Mouse (Mus musculus) heart, adult 2 months (tissue): ENCODE measurements around the gene Ccdc177. TPM values are rescaled to one million over a fixed set of nuclear protein-coding genes. Genes with fewer than 3 reads are reported as not detected.
"Not testable (repeated sequence)": the region's sequence is repeated elsewhere in the genome, so short reads cannot be mapped to it uniquely, and the experiment has no call there.

Experiments
- DNase-seq, 2 experiments: peaks; one replicate each; pipeline ENCODE4 v3.0.0; 2021
- H3K27ac ChIP-seq: fragments of 200-600 bp; 2 replicates; pipeline ENCODE4 v1.8.1; 2022
- H3K27me3 ChIP-seq: fragments of 200-500 bp; 2 replicates; pipeline ENCODE4 v1.6.1; 2012; ENCODE audit warnings: mild to moderate bottlenecking, low read length, inconsistent platforms, mixed read lengths; ENCODE audit not compliant: control insufficient read depth, insufficient read depth
- H3K36me3 ChIP-seq: fragments of 200-500 bp; 2 replicates; pipeline ENCODE4 v1.6.1; 2012; ENCODE audit warnings: low read length, inconsistent platforms; ENCODE audit not compliant: control insufficient read depth, insufficient read depth
- H3K4me1 ChIP-seq: fragments of 200-500 bp; 2 replicates; pipeline ENCODE4 v1.6.1; 2011; ENCODE audit warnings: low read length; ENCODE audit not compliant: control insufficient read depth, insufficient read depth
- H3K4me3 ChIP-seq: fragments of 200-600 bp; 2 replicates; pipeline ENCODE4 v1.8.1; 2022
- H3K79me2 ChIP-seq: fragments of 200-500 bp; replicated peaks from 2 replicates; pipeline ENCODE4 v1.6.1; 2012; ENCODE audit warnings: mild to moderate bottlenecking, inconsistent platforms, low read length, moderate library complexity, mixed read lengths; ENCODE audit not compliant: control insufficient read depth, insufficient read depth
- H3K9ac ChIP-seq: fragments of 200-500 bp; 2 replicates; pipeline ENCODE4 v1.6.1; 2012; ENCODE audit warnings: low read depth, mild to moderate bottlenecking, control low read depth, inconsistent platforms, low read length, mixed read lengths
- CTCF ChIP-seq: fragments of 200-600 bp; IDR thresholded peaks from 2 replicates; pipeline ENCODE4 v1.8.1; 2022; ENCODE audit warnings: antibody characterized with exemption, mild to moderate bottlenecking, moderate library complexity
- EP300 ChIP-seq: fragments of 200-500 bp; IDR thresholded peaks from 2 replicates; pipeline ENCODE4 v1.6.1; 2011; ENCODE audit warnings: low read depth, low read length, control low read depth; ENCODE audit not compliant: insufficient read depth
- POLR2A ChIP-seq: fragments of 200-500 bp; IDR thresholded peaks from 2 replicates; pipeline ENCODE4 v1.6.1; 2011; ENCODE audit warnings: mild to moderate bottlenecking, low read depth, low read length, control low read depth; ENCODE audit not compliant: insufficient read depth
- WGBS: fragments of 180-500 bp; shearing (Covaris S2); methylation state at CpG from one replicate; pipeline ENCODE4 v1.1.7; 2018; 5-methylcytosine and 5-hydroxymethylcytosine counted together
- intact Hi-C: fragments of 180-260 bp; cut with DNase I; formaldehyde crosslinking; loops from one replicate; pipeline ENCODE4 v1.15.1; 2025
- polyA plus RNA-seq: library from polyadenylated mRNA; depleted of rRNA; stranded (reverse); fragments of >200 nt; gene quantifications from 2 replicates; pipeline ENCODE4 v1.2.3, GENCODE M21; 2012
- total RNA-seq, 2 experiments: library from RNA; stranded (reverse); gene quantifications; 2 replicates each; pipeline ENCODE4 v1.2.3; 2021

The Ccdc177 gene
- total and polyA plus RNA-seq, 3 experiments, result 0.05 TPM; not detected in 2

- H3K4me1 ChIP-seq, result peaks cover 17% of the 10 kb centered on the region
- H3K4me3 ChIP-seq, result peak overlapping the region; percentile 73
- DNase-seq, result peak in 1 of 2 experiments; percentile 27
- TF ChIP-seq EP300 (no peak), CTCF (peak; percentile 59), POLR2A (no peak)
- H3K36me3 ChIP-seq, result peaks cover 30% of the 10 kb centered on the region
- peak overlapping the region; percentile 100 for H3K9ac ChIP-seq
- peaks cover 3% of the 10 kb centered on the region; the same call in 1 of the 2 replicates for H3K79me2 ChIP-seq
- intact Hi-C loops, result loop anchor here (2.0 to 5.0 kb wide), 3 partner anchors 29 to 75 kb away; no protein-coding TSS in a partner anchor
- H3K27me3 ChIP-seq, result no peaks in the 10 kb centered on the region
- 10% methylated on average over 6 of the region's 6 CpGs for WGBS
- H3K27ac ChIP-seq, result peak overlapping the region; percentile 98
These were observed 31.3 kb upstream of the Ccdc177 start for GRCm38 (mm10) chr12:80791571-80792444.

- H3K9ac ChIP-seq, result peak overlapping the region; percentile 100
- H3K4me3 ChIP-seq, result peak overlapping the region; percentile 73
- peaks cover 17% of the 10 kb centered on the region for H3K4me1 ChIP-seq
- peaks cover 3% of the 10 kb centered on the region; the same call in 1 of the 2 replicates for H3K79me2 ChIP-seq
- intact Hi-C loops, result loop anchor here (2.0 to 5.0 kb wide), 3 partner anchors 30 to 76 kb away; no protein-coding TSS in a partner anchor
- H3K36me3 ChIP-seq, result peaks cover 30% of the 10 kb centered on the region
- no peak for TF ChIP-seq EP300
- no peak for TF ChIP-seq POLR2A
- TF ChIP-seq CTCF, result no peak
- no peak for DNase-seq
- no peaks in the 10 kb centered on the region for H3K27me3 ChIP-seq
- under 1% methylated on average over 75 of the region's 80 CpGs for WGBS
- H3K27ac ChIP-seq, result peak overlapping the region; percentile 98
These were observed 30.4 kb upstream of the Ccdc177 start for GRCm38 (mm10) chr12:80790700-80791570.

GRCm38 (mm10) chr12:80789849-80790694, 29.6 kb upstream of the Ccdc177 start, which contains the start of gene Susd6:
Susd6 (plus strand) TSS chr12:80790510.
- peak within 1 kb of the TSS; percentile 98 for H3K27ac ChIP-seq
- WGBS, result 6% methylated on average over 56 of the region's 56 CpGs

GRCm38 (mm10) chr12:80789276-80789675, 28.8 kb upstream of the Ccdc177 start:
- not testable (repeated sequence) for DNase-seq

More at GRCm38 (mm10) chr12:80789849-80790694, 29.6 kb upstream of the Ccdc177 start, which contains the start of gene Susd6:
- DNase-seq, result peak; percentile 99
- Histone ChIP-seq H3K4me1 (peaks cover 14% of the 10 kb centered on the region), H3K9ac (peak within 1 kb of the TSS; percentile 100), H3K27me3 (no peaks in the 10 kb centered on the region), H3K36me3 (peaks cover 23% of the 10 kb centered on the region), H3K79me2 (peaks cover 3% of the 10 kb centered on the region; the same call in 1 of the 2 replicates), H3K4me3 (peak within 1 kb of the TSS; percentile 73)
- TF ChIP-seq EP300 (peak; percentile 99), CTCF (peak; percentile 61), POLR2A (peak; percentile 96)
- intact Hi-C loops, result loop anchor here (2.0 to 5.0 kb wide), 4 partner anchors 31 to 152 kb away; no protein-coding TSS in a partner anchor

GRCm38 (mm10) chr12:80788188-80788587, 27.7 kb upstream of the Ccdc177 start:
- Histone ChIP-seq H3K27ac (no peak overlapping the region), H3K4me1 (peaks cover 5% of the 10 kb centered on the region), H3K4me3 (no peak overlapping the region), H3K27me3 (no peaks in the 10 kb centered on the region), H3K36me3 (peaks cover 6% of the 10 kb centered on the region), H3K9ac (no peak overlapping the region), H3K79me2 (peaks cover 1% of the 10 kb centered on the region; the same call in 1 of the 2 replicates)
- no peak for TF ChIP-seq POLR2A
- no peak for TF ChIP-seq EP300
- no peak for TF ChIP-seq CTCF
- intact Hi-C loops, result loop anchor here (5.0 kb wide), 1 partner anchor 154 kb away; no protein-coding TSS in a partner anchor
- WGBS, result 83% methylated on average over 3 of the region's 3 CpGs
- no peak for DNase-seq

More at GRCm38 (mm10) chr12:80789276-80789675, 28.8 kb upstream of the Ccdc177 start:
- not testable (repeated sequence) for H3K27ac ChIP-seq, H3K4me1 ChIP-seq, H3K4me3 ChIP-seq, H3K79me2 ChIP-seq, H3K9ac ChIP-seq, H3K27me3 ChIP-seq
- 80% methylated on average over 4 of the region's 4 CpGs for WGBS
- intact Hi-C loops, result loop anchor here (5.0 kb wide), 1 partner anchor 153 kb away; no protein-coding TSS in a partner anchor
- H3K36me3 ChIP-seq, result peaks cover 17% of the 10 kb centered on the region
